Mouse (Mus musculus) olfactory bulb, adult 2 months (tissue): ENCODE measurements at regions not wholly inside any gene's neighbourhood (a gene's known extent, or its start where the extent isn't known, plus 50 kb on each side); places are given as distances from the start of the nearest gene placed in this dataset.

Experiments
- CTCF ChIP-seq: fragments of 200-500 bp; IDR thresholded peaks from 2 replicates; pipeline ENCODE4 v1.5.1; 2012; ENCODE audit warnings: low read depth, mild to moderate bottlenecking, low read length, moderate library complexity; ENCODE audit not compliant: insufficient read depth
- POLR2A ChIP-seq: fragments of 200-500 bp; IDR thresholded peaks from 2 replicates; pipeline ENCODE4 v1.6.1; 2012; ENCODE audit warnings: mild to moderate bottlenecking, low read depth, low read length, moderate library complexity; ENCODE audit not compliant: insufficient read depth

DNA sequence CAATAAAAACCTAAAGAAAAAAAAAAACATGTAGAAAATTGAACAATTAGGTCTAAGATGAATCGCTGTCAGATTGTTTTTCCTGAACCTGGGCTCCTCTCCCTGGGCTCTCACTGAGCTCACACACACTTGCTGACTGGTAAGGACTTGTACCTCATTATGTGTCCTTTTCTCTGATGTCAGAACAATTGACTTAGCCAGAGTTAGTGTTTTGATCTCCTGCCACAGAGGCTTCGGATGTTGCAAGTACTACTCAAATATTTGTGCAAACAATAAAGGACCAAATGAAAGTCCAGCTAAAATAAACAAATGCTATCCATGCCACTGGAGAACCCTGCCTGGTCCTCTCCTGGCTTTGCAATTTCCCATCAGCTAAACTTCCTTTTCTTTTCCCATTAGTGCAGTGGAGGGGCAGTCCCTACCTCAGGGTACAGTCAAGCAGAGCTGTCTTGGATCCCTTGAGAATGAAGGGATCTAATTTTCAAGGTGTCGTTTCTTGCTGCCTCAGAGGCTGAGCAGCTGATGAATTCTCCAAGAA, 399.6 kb downstream of the Nbas start:
- TF ChIP-seq CTCF (no peak), POLR2A (no peak)
